Mouse (Mus musculus) erythroblast, adult 5-6 weeks (primary cell): Measurements from ENCODE around the gene Ezh1. TPM values are rescaled to one million over a fixed set of nuclear protein-coding genes. Genes with fewer than 3 reads are reported as not detected.
A peak's percentile ranks its signal among the peaks of the same experiment; 100 is the strongest.

Experiments
- ATAC-seq: replicated peaks from 2 replicates; pipeline ENCODE4 v1.8.0; 2016; ENCODE audit warnings: moderate number of reproducible peaks, mild to moderate bottlenecking, moderate TSS enrichment, inconsistent platforms; ENCODE audit not compliant: poor library complexity, low FRiP score, severe bottlenecking
- total RNA-seq, 2 experiments: library from RNA; stranded (forward) in 1 of 2; stranded (reverse) in 1 of 2; fragments of 150-400 nt in 1 of 2; fragments of 200-764, 138-1000 nt in 1 of 2; gene quantifications; 2 replicates each; pipeline versions ENCODE4 v1.2.3 to v1.2.4; 2015 to 2017; ENCODE audit warnings: low replicate concordance in 2 of 2

The Ezh1 gene
- total RNA-seq, 2 experiments from 2014 or later = 177 to 251 TPM

DNA sequence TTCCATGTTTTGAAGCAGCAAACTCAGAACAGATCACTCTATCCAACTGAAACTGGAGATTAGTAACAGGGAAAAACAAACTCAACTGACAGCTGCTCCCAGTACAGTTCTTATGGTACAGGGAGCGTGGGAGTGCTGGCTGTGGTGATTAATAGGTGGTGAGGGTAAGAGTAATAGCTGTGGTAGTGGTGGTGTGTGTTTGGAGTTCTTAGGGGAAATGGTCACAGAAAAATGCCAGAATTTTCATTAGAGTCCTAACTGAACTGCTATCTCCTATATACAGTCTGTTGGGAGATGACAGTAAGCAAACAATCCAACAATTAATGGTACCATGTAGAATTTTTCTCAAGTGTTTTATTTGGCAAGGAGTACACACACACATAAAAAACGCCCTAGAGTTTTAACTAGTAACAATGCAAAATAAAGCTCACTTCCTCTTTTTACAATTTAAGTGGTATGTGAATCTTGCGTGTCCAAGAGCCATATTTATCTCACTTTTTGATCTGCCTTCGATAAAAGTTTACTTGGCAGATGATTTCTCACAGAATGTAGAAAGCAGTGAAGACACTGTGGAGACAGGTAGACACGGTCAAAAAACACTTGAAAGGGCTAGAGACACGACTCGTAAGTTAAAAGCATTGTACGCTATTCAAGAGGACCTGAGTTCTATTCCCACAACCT lies 4.8 kb downstream of the Ezh1 start:
- no peak for ATAC-seq

DNA sequence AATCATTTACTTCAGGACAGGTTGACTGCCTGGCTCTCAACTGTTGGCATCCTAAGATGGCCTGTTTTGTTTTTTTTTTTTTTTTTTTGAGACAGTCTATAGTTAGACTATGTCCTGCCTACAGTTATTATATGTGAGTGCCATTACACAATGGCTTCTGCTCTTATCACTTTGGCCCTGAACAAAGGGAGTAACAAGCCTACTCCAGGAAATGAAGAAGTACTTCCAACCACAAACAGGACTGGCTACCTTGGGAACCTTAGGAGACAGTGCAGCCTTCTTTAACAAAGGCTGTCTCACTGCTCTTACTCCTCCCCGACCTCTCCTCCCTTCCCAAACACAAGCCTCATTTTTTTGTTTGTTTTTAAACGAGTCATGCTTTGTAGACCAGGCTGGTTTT lies 5.4 kb downstream of the Ezh1 start:
- ATAC-seq = no peak

DNA sequence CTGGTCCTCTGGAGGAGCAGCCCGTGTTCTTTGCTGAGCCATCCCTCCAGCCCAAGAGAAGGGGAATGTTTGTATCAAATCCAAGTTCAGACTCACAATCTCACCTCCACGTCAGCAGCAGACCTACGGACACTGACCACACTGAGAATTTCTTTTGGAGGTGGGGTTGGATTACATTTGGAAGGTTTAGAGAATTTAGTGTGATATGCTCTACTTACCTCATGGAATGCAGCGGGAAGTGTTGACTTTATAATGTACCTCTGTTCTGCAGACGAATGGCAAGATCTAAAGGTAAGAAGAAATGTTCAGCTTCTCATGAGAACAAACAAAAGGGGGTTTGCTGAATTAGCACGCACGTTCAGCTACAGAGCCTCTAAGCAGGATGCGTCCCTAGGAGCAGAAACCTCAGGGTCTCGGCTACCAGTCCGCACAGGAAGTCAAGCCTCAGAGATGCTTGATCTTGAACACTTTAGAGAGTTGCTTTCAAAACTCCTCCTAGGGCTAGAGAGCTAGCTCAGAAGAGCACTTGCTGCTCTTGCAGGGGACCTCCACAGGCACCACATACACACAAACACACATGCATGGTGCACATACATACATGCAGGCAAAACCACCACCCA lies 7.7 kb downstream of the Ezh1 start:
- ATAC-seq = no peak

DNA sequence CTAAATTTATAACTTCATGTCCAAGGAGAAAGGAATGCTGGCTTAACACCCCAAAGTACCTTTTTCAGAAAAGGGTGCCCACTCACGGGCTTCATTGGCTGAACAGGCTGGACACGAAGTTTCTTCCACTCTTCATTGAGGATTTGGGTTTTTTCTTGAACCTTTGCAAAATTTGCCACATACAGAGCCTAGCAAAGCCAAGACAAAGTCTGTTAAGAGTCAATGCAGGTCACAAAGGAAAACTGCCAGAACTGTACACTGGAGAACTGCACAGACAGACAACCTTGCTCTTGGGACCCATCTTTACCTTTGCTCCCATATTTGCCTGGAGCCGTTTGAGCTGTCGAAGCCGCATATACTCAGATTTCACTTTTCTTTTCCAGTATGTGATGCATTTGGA lies 9.3 kb downstream of the Ezh1 start:
- ATAC-seq = no peak

DNA sequence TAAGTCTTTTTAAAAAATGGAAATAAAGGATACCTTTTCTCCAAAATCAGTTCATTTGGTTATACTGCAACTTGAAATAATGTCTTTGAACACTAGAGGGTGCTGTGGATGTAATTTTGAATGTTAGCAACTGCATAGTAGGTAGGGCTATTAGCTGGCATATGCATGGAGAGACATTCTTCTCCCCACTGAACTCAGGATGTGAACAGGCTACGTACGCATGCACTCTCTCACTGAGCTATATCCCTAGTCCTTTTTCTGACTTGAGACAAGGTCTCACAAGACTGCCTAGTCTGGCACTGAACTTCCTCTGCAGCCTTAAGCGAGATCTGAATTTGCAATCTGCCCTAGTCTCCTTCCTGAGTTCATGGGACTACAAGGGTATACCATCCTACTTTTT lies 14.3 kb downstream of the Ezh1 start:
- ATAC-seq = peak; percentile 88

DNA sequence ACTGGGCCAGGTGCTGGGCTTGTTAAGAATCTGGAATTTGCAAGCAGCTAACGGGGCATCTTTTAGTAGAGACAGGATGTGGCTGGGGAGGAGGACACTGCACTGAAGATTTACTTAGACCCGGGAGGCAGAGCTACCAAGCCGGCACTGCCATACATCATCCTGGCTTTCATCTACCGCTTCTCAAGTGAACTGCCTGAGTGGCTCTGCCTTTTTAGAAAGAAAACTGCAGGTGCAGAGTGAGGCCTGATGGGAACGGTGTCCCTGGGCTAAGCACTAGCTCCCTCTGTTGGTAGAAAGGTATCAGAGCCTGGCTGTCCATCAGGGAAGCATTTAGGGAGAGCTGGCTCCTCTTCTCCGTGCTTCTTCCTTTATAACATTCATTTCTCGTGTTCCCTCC lies 25.3 kb downstream of the Ezh1 start:
- peak; percentile 71; the same call in 1 of the 2 replicates for ATAC-seq

DNA sequence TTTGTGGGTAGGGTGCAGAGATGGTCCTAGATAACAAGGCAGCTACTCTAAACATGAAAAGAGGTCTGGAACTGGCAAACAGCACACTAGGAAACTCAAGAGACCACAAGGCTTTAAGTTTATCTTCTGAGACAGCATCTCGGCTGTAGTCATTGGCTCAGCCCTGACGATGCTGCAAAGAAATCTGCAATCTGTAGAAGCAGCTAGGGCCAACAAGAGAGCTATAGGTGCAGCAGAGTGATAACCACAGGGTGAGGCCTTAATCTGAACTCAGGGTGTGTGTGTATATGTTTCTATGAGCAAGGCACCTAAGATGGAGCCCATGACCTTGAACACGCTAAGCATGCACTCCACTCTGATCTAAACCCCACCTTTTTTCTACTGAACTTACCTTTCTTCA lies 26.7 kb downstream of the Ezh1 start:
- peak; percentile 48; the same call in 1 of the 2 replicates for ATAC-seq

DNA sequence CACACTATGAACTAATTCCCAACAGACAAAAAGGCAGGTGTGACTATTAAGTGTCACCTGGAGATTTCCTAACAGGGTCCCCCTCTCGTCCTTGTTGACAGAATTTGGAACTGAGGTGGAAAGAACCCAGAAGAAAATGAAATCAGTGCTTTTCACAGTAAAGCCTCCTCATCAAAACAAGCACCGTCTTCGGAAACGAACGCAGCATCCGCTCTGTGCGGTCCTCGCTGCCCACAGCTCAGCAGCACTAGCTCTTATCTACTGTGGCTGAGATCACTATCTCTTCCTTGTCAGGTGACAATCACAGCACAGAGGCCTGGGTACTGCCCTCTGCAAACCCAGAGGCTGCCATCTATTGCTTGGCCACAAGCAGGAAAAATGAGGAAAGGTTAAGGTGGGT lies 30.1 kb downstream of the Ezh1 start:
- no peak for ATAC-seq

DNA sequence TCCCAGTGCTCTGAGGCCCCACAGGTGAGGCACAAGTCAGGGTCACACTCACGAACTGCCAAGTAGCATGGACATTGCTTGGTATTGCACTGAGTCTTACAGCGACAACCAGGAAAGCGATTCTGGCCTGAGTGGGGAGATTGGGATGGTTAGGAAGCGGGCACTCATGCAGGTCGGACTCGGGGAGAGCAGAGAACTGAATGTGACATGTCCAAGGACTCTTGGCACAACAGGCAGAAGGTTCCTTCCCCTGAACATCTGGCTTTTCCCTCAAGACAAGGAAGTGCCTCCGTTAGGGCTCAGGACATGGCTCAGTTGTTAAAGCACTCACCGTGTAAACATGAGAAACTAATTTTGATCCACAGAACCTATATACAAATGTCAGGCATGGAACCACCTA lies 30.7 kb downstream of the Ezh1 start:
- ATAC-seq = no peak

DNA sequence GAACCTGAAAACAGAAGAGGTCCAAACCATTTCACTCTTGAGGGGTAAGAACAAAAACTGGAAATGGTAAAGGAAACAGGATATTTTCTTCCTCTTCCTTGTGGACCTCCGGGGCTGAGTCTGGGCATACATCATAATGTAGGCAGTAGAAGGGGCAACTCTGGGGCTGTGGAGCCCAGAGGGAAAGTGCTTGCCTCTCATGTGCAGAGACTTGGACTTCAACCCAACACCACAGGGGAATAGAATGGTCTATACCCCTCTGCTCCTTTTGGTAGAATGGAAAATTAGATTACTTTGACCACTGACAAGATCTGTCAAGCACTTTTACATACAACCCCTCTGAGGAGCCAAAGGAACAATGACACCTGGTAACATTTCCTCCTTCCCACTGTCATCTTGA lies 31.2 kb downstream of the Ezh1 start:
- ATAC-seq = no peak

DNA sequence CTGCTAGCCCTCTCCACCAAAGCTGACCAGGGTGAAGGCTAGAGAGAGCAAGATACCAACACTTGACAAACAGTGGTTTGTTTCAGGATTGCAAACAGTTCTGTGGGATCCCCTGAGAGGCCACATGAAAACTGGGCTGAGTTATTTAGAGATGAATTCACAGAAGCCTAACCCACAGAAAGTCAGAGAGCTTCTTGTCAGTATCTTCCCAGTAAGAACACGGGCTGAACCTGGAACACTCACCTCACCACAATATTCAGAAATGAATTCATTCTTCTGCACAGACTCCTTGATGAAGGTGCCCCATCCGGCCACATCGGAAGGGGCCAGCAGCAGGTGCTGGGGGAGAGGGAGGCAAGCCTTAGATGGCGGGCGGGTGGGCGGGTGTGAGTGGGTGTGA lies 31.6 kb downstream of the Ezh1 start:
- ATAC-seq = no peak

DNA sequence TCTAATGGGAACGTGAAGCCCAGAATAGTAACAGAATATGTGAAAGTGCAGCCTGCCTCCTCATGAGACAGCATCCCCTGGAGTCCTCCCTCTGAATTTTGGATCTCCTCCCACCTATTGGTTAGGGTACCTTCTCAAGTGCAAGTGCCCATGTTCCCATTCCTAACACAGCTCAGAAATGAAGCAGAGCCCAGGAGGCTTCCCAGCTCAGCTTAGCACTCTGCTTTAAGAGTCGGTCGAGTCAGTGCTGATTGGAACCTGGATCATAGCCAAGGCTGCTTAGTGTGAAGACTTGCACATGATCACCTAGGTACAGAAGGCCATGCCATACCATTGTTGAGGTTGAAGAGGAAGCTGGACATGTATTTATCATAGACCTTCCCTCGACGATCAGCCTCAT lies 32.1 kb downstream of the Ezh1 start:
- ATAC-seq = no peak

DNA sequence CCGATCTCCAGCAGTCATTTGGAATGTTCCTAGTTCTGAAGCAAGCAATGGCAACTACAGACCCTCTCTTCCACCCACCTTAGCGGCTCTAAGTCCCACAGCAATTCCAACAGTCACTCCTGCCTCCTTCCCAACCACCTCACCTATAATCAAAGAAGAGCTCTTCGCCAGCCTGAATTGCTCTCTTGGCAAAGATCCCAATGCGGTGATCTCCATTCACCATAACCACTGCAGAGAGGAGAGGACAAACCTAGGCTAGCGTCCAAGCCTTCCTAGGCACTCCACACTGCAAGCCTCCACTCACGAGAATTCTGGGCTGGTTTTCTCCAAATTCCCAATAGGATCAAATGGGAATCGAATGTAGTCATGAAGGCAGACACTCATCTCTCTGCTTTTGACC lies 33.2 kb downstream of the Ezh1 start:
- no peak for ATAC-seq

DNA sequence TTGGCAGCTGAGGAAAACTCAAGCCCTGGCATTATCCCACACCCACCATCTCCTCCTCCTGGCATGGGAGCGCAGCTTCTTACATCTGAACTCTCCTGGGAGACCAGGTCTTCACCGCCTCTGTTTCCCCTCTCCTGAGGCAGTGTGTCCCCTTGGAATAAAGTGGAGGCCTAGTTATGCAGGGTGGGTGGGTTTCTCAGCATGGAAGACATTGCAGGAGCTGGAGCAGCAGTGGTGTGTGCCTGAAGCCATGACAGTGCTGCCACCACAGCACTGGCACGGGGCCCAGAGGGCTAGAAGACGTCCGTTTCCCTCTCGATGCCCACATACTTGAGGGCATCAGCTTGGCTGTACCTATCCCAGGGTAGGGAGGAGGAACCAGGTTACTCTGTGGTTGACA lies 33.6 kb downstream of the Ezh1 start:
- ATAC-seq = no peak

DNA sequence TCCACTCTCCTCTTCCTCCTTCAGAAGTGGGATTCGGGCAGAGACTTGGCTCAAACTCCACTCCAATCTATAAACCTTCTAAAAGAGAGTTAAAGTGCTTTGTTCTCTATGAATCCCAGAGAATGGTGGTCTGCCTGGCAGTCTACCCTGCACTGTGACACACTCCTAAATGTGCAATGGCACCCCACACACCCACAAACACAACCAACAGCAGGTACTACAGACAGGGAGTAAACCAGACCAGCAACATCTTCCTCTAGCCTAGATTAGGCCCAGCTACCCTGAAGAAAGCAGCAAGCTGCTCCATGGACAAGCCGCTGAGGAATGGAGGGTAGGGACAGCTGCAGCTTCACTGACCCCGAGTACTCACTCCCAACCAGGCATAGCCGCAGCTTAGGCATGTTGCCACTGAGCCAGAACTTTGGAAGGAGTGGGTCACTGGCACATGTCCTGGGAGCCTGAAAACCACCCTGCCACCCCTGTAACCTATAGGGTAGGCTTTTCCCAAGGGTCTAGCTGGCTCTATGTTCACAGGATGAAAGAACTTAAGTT lies 34.3 kb downstream of the Ezh1 start:
- no peak for ATAC-seq

DNA sequence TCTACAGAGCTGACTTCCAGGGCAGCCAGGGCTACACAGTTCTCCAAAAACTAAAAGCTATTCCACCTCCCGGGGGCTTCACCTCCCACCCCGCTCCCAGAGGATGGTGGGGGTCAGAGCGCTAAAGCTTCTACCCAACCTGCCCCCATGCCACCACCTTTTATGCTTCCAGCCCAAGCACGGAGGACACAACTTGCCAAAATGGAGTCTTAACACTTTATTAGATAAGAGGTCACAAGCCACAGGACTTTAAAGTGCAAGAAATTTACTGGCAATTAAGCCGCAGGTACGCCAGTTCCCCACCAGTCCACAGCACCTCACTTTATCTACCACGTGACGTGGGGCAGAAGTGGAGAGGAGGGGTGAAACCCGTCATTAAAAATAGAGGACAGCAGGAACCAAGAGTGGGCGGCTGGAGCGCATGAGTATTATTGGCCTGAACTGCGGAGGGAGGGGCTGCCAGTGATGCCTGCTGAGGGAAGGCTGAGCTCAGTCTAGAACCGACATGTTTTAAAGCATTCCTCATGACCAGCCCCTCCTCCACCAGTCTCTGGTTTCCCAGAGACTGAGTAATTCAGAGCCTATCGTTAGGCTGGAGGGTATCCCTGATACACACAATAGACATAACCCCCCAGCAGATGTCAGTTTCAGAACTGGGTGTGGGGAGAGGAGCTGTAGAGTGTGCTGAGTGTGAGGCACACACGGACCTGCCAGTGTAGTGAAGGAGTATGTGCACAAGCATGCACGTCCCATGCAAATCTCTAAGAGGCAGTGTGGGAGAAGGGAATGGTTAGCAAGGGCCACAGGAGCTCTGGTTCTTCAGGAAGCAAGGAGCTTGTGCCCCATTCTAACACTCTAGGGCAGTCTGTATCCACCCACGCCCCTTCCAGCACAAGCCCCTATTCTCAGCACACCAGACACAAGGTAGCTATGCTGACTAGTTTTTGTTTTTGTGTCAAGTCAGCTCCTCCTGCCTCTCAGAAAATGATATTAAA lies 35.1 kb downstream of the Ezh1 start:
- ATAC-seq = no peak

DNA sequence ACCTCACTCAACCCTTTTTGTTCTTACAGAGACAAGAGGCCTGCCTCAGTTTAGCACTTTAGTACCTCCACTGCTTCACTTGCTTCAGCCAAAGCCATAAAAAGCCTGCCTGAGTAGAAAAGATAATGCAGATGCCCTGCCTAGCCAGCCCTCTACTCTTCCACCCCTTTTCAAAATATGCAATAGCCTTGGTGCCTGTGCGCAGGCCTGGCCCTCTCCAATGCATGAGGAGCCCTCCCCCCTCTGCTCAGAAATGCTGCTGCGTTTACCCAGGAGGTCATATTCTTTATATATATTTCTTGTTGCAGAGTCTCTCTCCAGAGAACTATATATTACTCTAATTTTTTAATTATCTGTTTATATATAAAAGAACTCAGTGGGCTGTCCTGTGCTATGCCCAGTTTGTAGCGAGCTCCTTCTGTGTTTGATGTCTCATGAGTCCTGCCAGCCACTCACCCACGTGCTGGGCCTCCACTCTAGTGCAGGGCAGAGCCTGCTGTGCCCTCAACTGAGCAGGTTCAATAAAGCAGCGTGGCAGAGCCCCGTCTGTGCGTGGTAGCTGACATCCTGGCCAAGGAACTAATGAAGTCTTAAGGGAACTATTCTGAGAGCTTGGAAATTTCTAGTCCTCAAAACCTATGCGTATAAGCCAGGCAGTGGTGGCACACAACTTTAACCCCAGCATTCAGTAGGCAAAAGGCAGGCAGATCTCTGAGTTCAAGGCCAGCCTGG lies 35.9 kb downstream of the Ezh1 start:
- ATAC-seq = peak; percentile 66

DNA sequence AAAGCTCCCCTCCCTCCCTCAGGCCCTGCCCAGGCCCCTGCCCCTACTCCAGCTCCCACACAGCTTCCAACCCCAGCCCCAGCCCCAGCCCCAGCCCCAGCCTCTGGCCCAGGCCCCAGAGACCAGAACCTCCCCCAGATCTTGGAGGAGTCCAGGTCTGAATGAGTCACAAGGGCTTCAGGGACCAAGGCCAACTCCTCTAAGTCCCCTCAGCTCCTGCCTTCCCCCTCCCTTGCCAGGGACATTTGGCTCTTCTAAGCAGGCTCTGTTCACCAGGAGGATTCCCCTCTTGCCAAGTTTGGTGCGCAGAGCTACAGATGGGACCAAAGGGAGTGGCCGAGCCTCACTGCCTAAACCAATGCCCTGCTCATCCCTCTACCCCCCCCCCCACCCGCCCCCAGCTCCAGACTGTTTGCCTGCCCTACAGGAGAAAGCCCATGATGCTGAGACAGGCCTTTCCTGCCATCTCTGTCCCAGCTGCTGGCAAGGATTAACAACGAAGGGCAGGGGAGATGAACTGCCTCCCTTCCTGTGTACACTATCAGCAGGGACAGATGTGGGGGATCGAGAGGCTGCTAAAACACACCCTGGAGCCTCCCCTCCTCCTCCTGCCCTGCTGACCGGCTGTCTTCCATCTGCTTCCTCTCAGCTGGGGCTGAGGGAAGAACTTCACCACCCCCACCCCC lies 36.6 kb downstream of the Ezh1 start:
- ATAC-seq = peak; percentile 88

DNA sequence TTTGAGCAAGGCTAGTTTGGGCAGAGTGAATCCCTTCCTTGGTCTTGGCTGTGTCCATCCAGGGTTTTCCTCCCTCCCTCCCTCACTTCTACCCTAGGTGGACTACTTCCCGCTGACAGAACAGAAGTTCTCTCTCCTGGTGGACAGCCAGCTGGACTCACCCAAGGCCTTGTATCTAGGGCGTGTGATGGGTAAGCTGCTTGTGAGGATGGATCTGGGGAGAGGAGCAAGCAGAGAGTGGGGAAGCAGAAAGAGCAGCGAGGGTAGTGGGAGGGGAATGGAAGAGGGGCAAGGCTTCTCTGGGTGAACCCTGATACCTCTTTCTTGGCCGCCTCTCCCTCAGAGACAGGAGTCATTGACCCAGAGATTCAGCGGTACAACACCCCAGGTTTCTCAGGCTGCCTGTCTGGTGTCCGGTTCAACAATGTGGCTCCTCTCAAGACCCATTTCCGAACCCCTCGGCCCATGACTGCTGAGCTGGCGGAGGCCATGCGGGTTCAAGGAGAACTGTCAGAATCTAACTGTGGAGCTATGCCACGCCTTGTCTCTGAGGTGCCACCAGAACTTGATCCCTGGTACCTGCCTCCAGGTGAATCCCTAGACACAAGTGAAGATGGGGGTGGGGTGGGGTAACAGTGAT lies 38.0 kb downstream of the Ezh1 start:
- ATAC-seq = no peak
